Mouse (Mus musculus): ENCODE results near the gene Nhsl1. TPM values are rescaled to one million over a fixed set of nuclear protein-coding genes. Genes with fewer than 3 reads are reported as not detected.
A peak's percentile ranks its signal among the peaks of the same experiment; 100 is the strongest.

Gene Nhsl1
- polyA plus RNA-seq, 1 experiment from 2014 or later = 8.6 TPM

- Histone ChIP-seq H3K27ac (replicated peaks; ENCODE audit: low read depth, low read length) (no peak overlapping the region), H3K4me1 (ENCODE audit: control insufficient read depth, insufficient read depth, low read length) (no peaks in the 10 kb centered on the region), H3K4me2 (ENCODE audit: low read depth, severe bottlenecking) (no peak overlapping the region), H3K36me3 (ENCODE audit: control insufficient read depth, insufficient read depth, low read length) (no peaks in the 10 kb centered on the region), H3K27me3 (ENCODE audit: control insufficient read depth, insufficient read depth, low read length) (no peaks in the 10 kb centered on the region), H3K4me3 (ENCODE audit: low read depth, low read length) (no peak overlapping the region), H3K9me3 (ENCODE audit: control insufficient read depth, low read length) (no peaks in the 10 kb centered on the region), H3K9ac (ENCODE audit: low read length) (no peak overlapping the region)
- ATAC-seq (ENCODE audit: insufficient number of reproducible peaks, low FRiP score, low TSS enrichment, low read depth) (no peak), DNase-seq (ENCODE audit: low spot score) (no peak)
- WGBS = 88% methylated on average over 11 of the region's 11 CpGs
Observed at GRCm38 (mm10) chr10:18493010-18493894, 174.5 kb downstream of the Nhsl1 start.

DNA sequence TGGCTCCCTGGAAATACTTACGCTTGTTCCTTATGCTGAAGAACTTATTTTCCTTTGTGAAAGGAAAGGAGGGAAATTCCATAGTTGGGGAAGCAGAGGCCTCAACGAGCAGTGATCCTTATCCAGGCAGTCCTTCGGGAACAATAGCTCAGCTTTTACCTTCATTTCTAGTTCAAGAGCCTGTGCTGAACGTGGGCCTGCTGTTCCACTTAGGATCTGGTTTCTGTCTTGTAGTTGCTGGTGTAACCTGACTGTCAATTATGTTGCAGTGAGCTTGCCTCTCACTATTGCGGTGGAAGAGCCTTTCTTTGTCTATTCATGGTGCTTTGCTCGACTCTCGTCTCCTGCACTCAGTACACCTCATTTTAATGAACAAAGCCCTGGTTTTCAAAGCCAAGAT is 175.5 kb downstream of the Nhsl1 start:
- Histone ChIP-seq H3K36me3 (ENCODE audit: control insufficient read depth, insufficient read depth, low read length) (no peaks in the 10 kb centered on the region), H3K9me3 (ENCODE audit: control insufficient read depth, low read length) (no peaks in the 10 kb centered on the region), H3K27me3 (ENCODE audit: control insufficient read depth, insufficient read depth, low read length) (no peaks in the 10 kb centered on the region), H3K4me1 (ENCODE audit: control insufficient read depth, insufficient read depth, low read length) (no peaks in the 10 kb centered on the region), H3K27ac (replicated peaks; ENCODE audit: low read depth, low read length) (no peak overlapping the region), H3K4me3 (ENCODE audit: low read depth, low read length) (no peak overlapping the region), H3K9ac (ENCODE audit: low read length) (no peak overlapping the region), H3K4me2 (ENCODE audit: low read depth, severe bottlenecking) (no peak overlapping the region)
- no peak for DNase-seq (ENCODE audit: low spot score)
- ATAC-seq (ENCODE audit: insufficient number of reproducible peaks, low FRiP score, low TSS enrichment, low read depth) = no peak
- WGBS = 75% methylated on average over 7 of the region's 7 CpGs

DNA sequence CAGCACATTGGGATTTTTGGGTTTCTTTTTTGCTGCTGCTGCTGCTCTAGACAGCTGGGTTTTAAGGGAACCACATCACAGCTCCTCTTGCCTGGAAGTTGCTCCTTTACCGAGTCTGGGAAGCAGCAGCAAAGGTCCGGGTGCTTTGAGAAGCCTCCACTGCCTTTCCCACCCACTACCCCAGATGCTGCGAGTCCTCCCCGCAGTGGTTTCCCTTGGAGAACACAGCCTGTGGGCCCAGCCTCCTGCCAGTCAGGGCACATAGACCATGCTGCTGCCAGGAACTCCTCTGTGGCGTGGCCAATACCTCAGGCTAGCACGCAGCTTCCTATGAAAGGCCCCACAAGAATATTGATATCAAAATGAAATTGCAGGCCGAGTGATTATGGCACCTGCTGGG is 178.3 kb downstream of the Nhsl1 start:
- ATAC-seq (ENCODE audit: insufficient number of reproducible peaks, low FRiP score, low TSS enrichment, low read depth) = no peak

DNA sequence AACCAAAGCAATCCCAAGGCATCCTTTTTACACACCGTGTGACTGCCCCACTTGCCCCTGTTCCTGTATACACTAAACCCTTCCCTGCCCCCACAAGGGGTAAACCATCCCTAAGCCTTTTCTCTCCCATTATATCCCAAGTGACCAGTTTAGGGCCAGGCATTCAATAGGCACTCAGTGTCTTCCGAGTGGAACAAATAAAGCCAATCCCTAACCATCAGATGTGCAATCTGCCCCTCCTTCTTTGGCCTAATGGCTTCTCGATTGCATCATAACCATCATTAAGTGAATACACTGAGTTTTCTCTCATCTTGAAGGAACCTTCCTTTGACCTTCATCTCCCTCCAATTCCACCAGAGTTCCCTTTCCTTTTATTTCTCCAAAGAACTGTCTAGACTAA is 183.2 kb downstream of the Nhsl1 start:
- Histone ChIP-seq H3K9me3 (ENCODE audit: control insufficient read depth, low read length) (no peaks in the 10 kb centered on the region), H3K36me3 (ENCODE audit: control insufficient read depth, insufficient read depth, low read length) (no peaks in the 10 kb centered on the region), H3K9ac (ENCODE audit: low read length) (no peak overlapping the region), H3K4me2 (ENCODE audit: low read depth, severe bottlenecking) (no peak overlapping the region), H3K4me1 (ENCODE audit: control insufficient read depth, insufficient read depth, low read length) (peaks cover 13% of the 10 kb centered on the region), H3K27ac (replicated peaks; ENCODE audit: low read depth, low read length) (no peak overlapping the region), H3K4me3 (ENCODE audit: low read depth, low read length) (no peak overlapping the region), H3K27me3 (ENCODE audit: control insufficient read depth, insufficient read depth, low read length) (no peaks in the 10 kb centered on the region)
- no peak for DNase-seq (ENCODE audit: low spot score)
- no peak for ATAC-seq (ENCODE audit: insufficient number of reproducible peaks, low FRiP score, low TSS enrichment, low read depth)
- 76% methylated on average over 3 of the region's 3 CpGs for WGBS

More for the DNA sequence above, 178.3 kb downstream of the Nhsl1 start:
- Histone ChIP-seq H3K27me3 (ENCODE audit: control insufficient read depth, insufficient read depth, low read length) (no peaks in the 10 kb centered on the region), H3K4me1 (ENCODE audit: control insufficient read depth, insufficient read depth, low read length) (no peaks in the 10 kb centered on the region), H3K36me3 (ENCODE audit: control insufficient read depth, insufficient read depth, low read length) (no peaks in the 10 kb centered on the region), H3K9ac (ENCODE audit: low read length) (no peak overlapping the region), H3K4me2 (ENCODE audit: low read depth, severe bottlenecking) (no peak overlapping the region), H3K4me3 (ENCODE audit: low read depth, low read length) (no peak overlapping the region), H3K27ac (replicated peaks; ENCODE audit: low read depth, low read length) (no peak overlapping the region), H3K9me3 (ENCODE audit: control insufficient read depth, low read length) (no peaks in the 10 kb centered on the region)
- no peak for DNase-seq (ENCODE audit: low spot score)
- WGBS = 79% methylated on average over 7 of the region's 7 CpGs

- H3K4me1 ChIP-seq (ENCODE audit: control insufficient read depth, insufficient read depth, low read length) = peaks cover 13% of the 10 kb centered on the region
- H3K27ac ChIP-seq (replicated peaks; ENCODE audit: low read depth, low read length) = no peak overlapping the region
- no peaks in the 10 kb centered on the region for H3K36me3 ChIP-seq (ENCODE audit: control insufficient read depth, insufficient read depth, low read length)
- H3K4me3 ChIP-seq (ENCODE audit: low read depth, low read length) = no peak overlapping the region
- 25% methylated on average over 10 of the region's 10 CpGs for WGBS
- H3K4me2 ChIP-seq (ENCODE audit: low read depth, severe bottlenecking) = no peak overlapping the region
- DNase-seq (ENCODE audit: low spot score) (peak; percentile 49), ATAC-seq (ENCODE audit: insufficient number of reproducible peaks, low FRiP score, low TSS enrichment, low read depth) (no peak)
- no peaks in the 10 kb centered on the region for H3K27me3 ChIP-seq (ENCODE audit: control insufficient read depth, insufficient read depth, low read length)
- no peak overlapping the region for H3K9ac ChIP-seq (ENCODE audit: low read length)
- H3K9me3 ChIP-seq (ENCODE audit: control insufficient read depth, low read length) = no peaks in the 10 kb centered on the region
Observed at GRCm38 (mm10) chr10:18505690-18506089, 186.9 kb downstream of the Nhsl1 start.

GRCm38 (mm10) chr10:18506501-18506946 is 187.7 kb downstream of the Nhsl1 start:
- H3K4me1 ChIP-seq (ENCODE audit: control insufficient read depth, insufficient read depth, low read length) = peaks cover 13% of the 10 kb centered on the region
- H3K9ac ChIP-seq (ENCODE audit: low read length) = no peak overlapping the region
- no peaks in the 10 kb centered on the region for H3K27me3 ChIP-seq (ENCODE audit: control insufficient read depth, insufficient read depth, low read length)
- H3K4me3 ChIP-seq (ENCODE audit: low read depth, low read length) = no peak overlapping the region
- H3K9me3 ChIP-seq (ENCODE audit: control insufficient read depth, low read length) = no peaks in the 10 kb centered on the region
- WGBS = 45% methylated on average over 6 of the region's 6 CpGs
- ATAC-seq (ENCODE audit: insufficient number of reproducible peaks, low FRiP score, low TSS enrichment, low read depth) (no peak), DNase-seq (ENCODE audit: low spot score) (peak; percentile 34)
- H3K27ac ChIP-seq (replicated peaks; ENCODE audit: low read depth, low read length) = no peak overlapping the region; the same call in 1 of the 2 replicates
- H3K4me2 ChIP-seq (ENCODE audit: low read depth, severe bottlenecking) = no peak overlapping the region
- no peaks in the 10 kb centered on the region for H3K36me3 ChIP-seq (ENCODE audit: control insufficient read depth, insufficient read depth, low read length)

GRCm38 (mm10) chr10:18507869-18508473 is 189.2 kb downstream of the Nhsl1 start:
- Histone ChIP-seq H3K4me1 (ENCODE audit: control insufficient read depth, insufficient read depth, low read length) (peaks cover 13% of the 10 kb centered on the region), H3K9ac (ENCODE audit: low read length) (no peak overlapping the region), H3K4me2 (ENCODE audit: low read depth, severe bottlenecking) (no peak overlapping the region), H3K36me3 (ENCODE audit: control insufficient read depth, insufficient read depth, low read length) (no peaks in the 10 kb centered on the region), H3K4me3 (ENCODE audit: low read depth, low read length) (no peak overlapping the region), H3K27ac (replicated peaks; ENCODE audit: low read depth, low read length) (no peak overlapping the region), H3K27me3 (ENCODE audit: control insufficient read depth, insufficient read depth, low read length) (no peaks in the 10 kb centered on the region), H3K9me3 (ENCODE audit: control insufficient read depth, low read length) (no peaks in the 10 kb centered on the region)
- WGBS = 63% methylated on average over 2 of the region's 2 CpGs
- DNase-seq (ENCODE audit: low spot score) (no peak), ATAC-seq (ENCODE audit: insufficient number of reproducible peaks, low FRiP score, low TSS enrichment, low read depth) (no peak)

GRCm38 (mm10) chr10:18508586-18508985 is 189.8 kb downstream of the Nhsl1 start:
- H3K4me3 ChIP-seq (ENCODE audit: low read depth, low read length) = no peak overlapping the region
- 75% methylated on average over 1 of the region's 1 CpGs for WGBS
- no peak overlapping the region for H3K9ac ChIP-seq (ENCODE audit: low read length)
- peaks cover 13% of the 10 kb centered on the region for H3K4me1 ChIP-seq (ENCODE audit: control insufficient read depth, insufficient read depth, low read length)
- no peak overlapping the region for H3K4me2 ChIP-seq (ENCODE audit: low read depth, severe bottlenecking)
- no peaks in the 10 kb centered on the region for H3K27me3 ChIP-seq (ENCODE audit: control insufficient read depth, insufficient read depth, low read length)
- H3K9me3 ChIP-seq (ENCODE audit: control insufficient read depth, low read length) = no peaks in the 10 kb centered on the region
- H3K27ac ChIP-seq (replicated peaks; ENCODE audit: low read depth, low read length) = no peak overlapping the region
- DNase-seq (ENCODE audit: low spot score) (no peak), ATAC-seq (ENCODE audit: insufficient number of reproducible peaks, low FRiP score, low TSS enrichment, low read depth) (no peak)
- H3K36me3 ChIP-seq (ENCODE audit: control insufficient read depth, insufficient read depth, low read length) = no peaks in the 10 kb centered on the region

Data from limb, embryonic 11.5 days (tissue).